Mouse (Mus musculus) hindbrain, embryonic 12.5 days (tissue): ENCODE measurements around the gene Trim69. TPM values are rescaled to one million over a fixed set of nuclear protein-coding genes. Genes with fewer than 3 reads are reported as not detected.

ENCODE experiments used
- ATAC-seq: fragments of 200-750 bp; cut with Nextera tagmentation; 2 replicates; pipeline ENCODE4 v1.8.0; 2017; ENCODE audit warnings: moderate TSS enrichment; ENCODE audit not compliant: low FRiP score
- H3K27ac ChIP-seq: fragments of 300-500 bp; sonication (generic); 2 replicates; pipeline ENCODE4 v1.5.1; 2016; ENCODE audit warnings: mild to moderate bottlenecking
- H3K27me3 ChIP-seq: fragments of 300-500 bp; sonication (generic); 2 replicates; pipeline ENCODE4 v1.6.1; 2016; ENCODE audit warnings: mild to moderate bottlenecking
- H3K36me3 ChIP-seq: fragments of 300-500 bp; sonication (generic); 2 replicates; pipeline ENCODE4 v1.6.1; 2016; ENCODE audit warnings: mild to moderate bottlenecking
- H3K4me1 ChIP-seq: fragments of 300-500 bp; sonication (generic); 2 replicates; pipeline ENCODE4 v1.6.1; 2016
- H3K4me2 ChIP-seq: fragments of 300-500 bp; sonication (generic); replicated peaks from 2 replicates; pipeline ENCODE4 v1.6.1; 2016; ENCODE audit warnings: mild to moderate bottlenecking
- H3K4me3 ChIP-seq: fragments of 300-500 bp; sonication (generic); 2 replicates; pipeline ENCODE4 v1.5.1; 2016; ENCODE audit warnings: mild to moderate bottlenecking
- H3K9ac ChIP-seq: fragments of 300-500 bp; sonication (generic); 2 replicates; pipeline ENCODE4 v1.6.1; 2016; ENCODE audit warnings: mild to moderate bottlenecking, moderate library complexity
- H3K9me3 ChIP-seq: fragments of 300-500 bp; sonication (generic); replicated peaks from 2 replicates; pipeline ENCODE4 v1.6.1; 2016; ENCODE audit warnings: mild to moderate bottlenecking
- WGBS: fragments of 180-500 bp; shearing (Covaris S2); methylation state at CpG from one replicate; pipeline ENCODE4 v1.1.7; 2016; 5-methylcytosine and 5-hydroxymethylcytosine counted together
- polyA plus RNA-seq: library from polyadenylated mRNA; unstranded; fragments of >200 nt; fragmentation: Nextera tagmentation; extraction: Ambion mirVana; gene quantifications from 2 replicates; pipeline ENCODE4 v1.2.1, GENCODE M21; 2016

Gene Trim69
- polyA plus RNA-seq, 1 experiment from 2014 or later, result not detected

- H3K4me1 ChIP-seq, result peaks cover 6% of the 10 kb centered on the region; the same call in 1 of the 2 replicates
- WGBS, result 91% methylated on average over 3 of the region's 3 CpGs
- H3K4me2 ChIP-seq, result no peak overlapping the region
- no peak for ATAC-seq
- no peaks in the 10 kb centered on the region for H3K9me3 ChIP-seq
- no peak overlapping the region for H3K9ac ChIP-seq
- H3K4me3 ChIP-seq, result no peak overlapping the region
- no peaks in the 10 kb centered on the region for H3K36me3 ChIP-seq
- H3K27ac ChIP-seq, result no peak overlapping the region
- no peaks in the 10 kb centered on the region for H3K27me3 ChIP-seq
Measured at GRCm38 (mm10) chr2:122143111-122143510, 17.4 kb upstream of the Trim69 start.

DNA sequence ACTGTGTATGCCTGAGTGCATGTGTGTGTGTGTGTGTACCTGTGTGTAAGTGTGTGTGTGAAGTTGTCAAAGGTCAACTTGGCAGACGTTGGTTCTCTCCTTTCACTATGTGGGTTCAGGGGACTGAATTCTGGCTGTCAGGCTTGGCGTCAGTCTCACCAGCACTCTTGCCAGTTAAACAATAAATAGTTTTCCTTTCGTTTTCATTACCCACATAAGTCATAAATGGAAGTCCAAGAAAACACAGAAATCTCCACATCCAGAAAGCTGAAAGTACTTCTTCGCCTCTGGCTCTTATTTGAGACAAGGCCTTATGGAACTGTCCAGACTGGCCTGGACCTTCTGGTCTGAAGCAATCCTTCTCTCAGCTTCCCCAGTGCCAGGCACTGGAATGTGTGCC, 14.7 kb upstream of the Trim69 start:
- no peak overlapping the region for H3K4me3 ChIP-seq
- H3K36me3 ChIP-seq, result no peaks in the 10 kb centered on the region
- no peaks in the 10 kb centered on the region for H3K9me3 ChIP-seq
- H3K4me2 ChIP-seq, result no peak overlapping the region
- ATAC-seq, result no peak
- H3K4me1 ChIP-seq, result peaks cover 9% of the 10 kb centered on the region; the same call in 1 of the 2 replicates
- no peak overlapping the region for H3K27ac ChIP-seq
- no peaks in the 10 kb centered on the region for H3K27me3 ChIP-seq
- 70% methylated on average over 4 of the region's 4 CpGs for WGBS
- no peak overlapping the region for H3K9ac ChIP-seq

- 80% methylated on average over 6 of the region's 6 CpGs for WGBS
- no peaks in the 10 kb centered on the region for H3K36me3 ChIP-seq
Measured at GRCm38 (mm10) chr2:122146687-122147086, 13.8 kb upstream of the Trim69 start.

GRCm38 (mm10) chr2:122147508-122148241, 12.8 kb upstream of the Trim69 start, which contains the start of gene B2m:
Gene B2m, plus strand, starts transcription at chr2:122147686.
- peak within 1 kb of the TSS; percentile 55 for H3K27ac ChIP-seq
- peak within 1 kb of the TSS; percentile 79 for H3K4me2 ChIP-seq
- ATAC-seq, result peak; percentile 97
- H3K4me3 ChIP-seq, result peak within 1 kb of the TSS; percentile 60
- H3K9me3 ChIP-seq, result no peaks in the 10 kb centered on the region
- under 1% methylated on average over 40 of the region's 40 CpGs for WGBS
- peaks cover 9% of the 10 kb centered on the region; the same call in 1 of the 2 replicates for H3K4me1 ChIP-seq
- no peaks in the 10 kb centered on the region for H3K36me3 ChIP-seq
- H3K9ac ChIP-seq, result peak within 1 kb of the TSS; percentile 78
- H3K27me3 ChIP-seq, result no peaks in the 10 kb centered on the region

More at GRCm38 (mm10) chr2:122146687-122147086, 13.8 kb upstream of the Trim69 start:
- no peak for ATAC-seq
- no peak overlapping the region for H3K9ac ChIP-seq
- no peaks in the 10 kb centered on the region for H3K27me3 ChIP-seq
- no peak overlapping the region for H3K4me3 ChIP-seq
- no peak overlapping the region for H3K4me2 ChIP-seq
- no peaks in the 10 kb centered on the region for H3K9me3 ChIP-seq
- no peak overlapping the region for H3K27ac ChIP-seq
- peaks cover 9% of the 10 kb centered on the region; the same call in 1 of the 2 replicates for H3K4me1 ChIP-seq

- Histone ChIP-seq H3K9me3 (no peaks in the 10 kb centered on the region), H3K4me1 (peaks cover 9% of the 10 kb centered on the region; the same call in 1 of the 2 replicates), H3K4me2 (peak overlapping the region; percentile 79), H3K27me3 (no peaks in the 10 kb centered on the region), H3K36me3 (no peaks in the 10 kb centered on the region), H3K9ac (peak overlapping the region; percentile 78), H3K27ac (no peak overlapping the region; the same call in 1 of the 2 replicates), H3K4me3 (peak overlapping the region; percentile 60)
- 0 out of 2 replicates have a peak, but pooled peaks have one; percentile 8 for ATAC-seq
- WGBS, result 36% methylated on average over 18 of the region's 18 CpGs
Measured at GRCm38 (mm10) chr2:122148242-122148917, 12.1 kb upstream of the Trim69 start.

DNA sequence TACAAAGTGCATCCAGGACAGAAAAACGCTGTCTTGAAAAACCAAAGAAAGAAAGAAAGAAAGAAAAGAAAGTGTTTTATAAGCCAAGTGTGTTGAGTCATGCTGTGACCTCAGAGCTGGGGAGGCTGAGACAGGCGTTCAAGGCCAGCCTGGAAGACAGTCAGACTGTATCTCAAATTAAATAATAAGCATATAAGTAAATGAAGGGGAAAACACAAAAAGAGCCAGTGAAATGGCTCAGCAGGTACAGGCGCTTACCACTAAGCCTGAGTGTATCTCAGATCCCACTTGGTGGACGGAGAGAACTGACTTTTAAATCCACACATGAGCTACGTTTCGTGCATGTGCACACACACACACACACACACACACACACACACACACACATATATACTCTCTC, 11.2 kb upstream of the Trim69 start:
- H3K9ac ChIP-seq, result no peak overlapping the region
- peaks cover 9% of the 10 kb centered on the region; the same call in 1 of the 2 replicates for H3K4me1 ChIP-seq
- WGBS, result 92% methylated on average over 6 of the region's 6 CpGs
- no peak overlapping the region for H3K4me3 ChIP-seq
- no peak overlapping the region for H3K4me2 ChIP-seq
- no peaks in the 10 kb centered on the region for H3K27me3 ChIP-seq
- 0 out of 2 replicates have a peak, but pooled peaks cover 1% of the 10 kb centered on the region for H3K36me3 ChIP-seq
- no peak for ATAC-seq
- H3K9me3 ChIP-seq, result no peaks in the 10 kb centered on the region
- no peak overlapping the region for H3K27ac ChIP-seq

- no peak overlapping the region for H3K27ac ChIP-seq
- peaks cover 9% of the 10 kb centered on the region; the same call in 1 of the 2 replicates for H3K4me1 ChIP-seq
- no peaks in the 10 kb centered on the region for H3K9me3 ChIP-seq
- ATAC-seq, result no peak
- no peaks in the 10 kb centered on the region for H3K27me3 ChIP-seq
- WGBS, result 93% methylated on average over 3 of the region's 3 CpGs
- H3K9ac ChIP-seq, result no peak overlapping the region
- no peak overlapping the region for H3K4me3 ChIP-seq
- H3K36me3 ChIP-seq, result 0 out of 2 replicates have a peak, but pooled peaks cover 3% of the 10 kb centered on the region
- H3K4me2 ChIP-seq, result no peak overlapping the region
Measured at GRCm38 (mm10) chr2:122149716-122150115, 10.8 kb upstream of the Trim69 start.

DNA sequence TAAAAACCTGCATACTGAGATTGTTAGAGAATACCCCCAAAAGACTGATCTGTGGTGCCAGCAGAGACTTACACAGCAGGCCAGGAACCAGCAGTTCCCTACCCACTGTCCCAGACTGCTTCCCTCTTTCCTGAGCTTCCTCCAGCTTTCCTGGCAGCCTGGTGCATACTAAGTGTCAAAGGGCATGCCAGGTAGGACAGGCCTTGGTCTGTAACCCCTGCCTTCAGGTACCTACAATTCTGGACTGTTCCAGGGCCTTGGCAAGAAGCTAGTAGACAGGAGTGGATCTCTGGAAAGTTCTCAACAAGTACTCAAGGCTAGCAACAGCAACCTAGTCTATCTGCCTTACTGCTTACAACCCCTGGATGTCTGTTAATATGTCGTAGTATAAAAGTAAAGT, 9.3 kb upstream of the Trim69 start:
- Histone ChIP-seq H3K4me3 (no peak overlapping the region), H3K4me1 (peaks cover 9% of the 10 kb centered on the region; the same call in 1 of the 2 replicates), H3K9me3 (no peaks in the 10 kb centered on the region), H3K27me3 (no peaks in the 10 kb centered on the region), H3K4me2 (no peak overlapping the region), H3K27ac (no peak overlapping the region), H3K36me3 (0 out of 2 replicates have a peak, but pooled peaks cover 3% of the 10 kb centered on the region), H3K9ac (no peak overlapping the region)
- no peak for ATAC-seq
- 92% methylated on average over 1 of the region's 1 CpGs for WGBS

- no peak overlapping the region for H3K9ac ChIP-seq
- H3K4me2 ChIP-seq, result no peak overlapping the region
- H3K9me3 ChIP-seq, result no peaks in the 10 kb centered on the region
- H3K27ac ChIP-seq, result no peak overlapping the region
- 78% methylated on average over 3 of the region's 3 CpGs for WGBS
- no peak for ATAC-seq
- H3K27me3 ChIP-seq, result no peaks in the 10 kb centered on the region
- no peak overlapping the region for H3K4me3 ChIP-seq
- 0 out of 2 replicates have a peak, but pooled peaks cover 3% of the 10 kb centered on the region for H3K36me3 ChIP-seq
- peaks cover 3% of the 10 kb centered on the region; the same call in 1 of the 2 replicates for H3K4me1 ChIP-seq
Measured at GRCm38 (mm10) chr2:122152850-122153249, 7.7 kb upstream of the Trim69 start.

- WGBS, result 87% methylated on average over 7 of the region's 7 CpGs
- no peaks in the 10 kb centered on the region for H3K27me3 ChIP-seq
- H3K36me3 ChIP-seq, result 0 out of 2 replicates have a peak, but pooled peaks cover 3% of the 10 kb centered on the region
- no peaks in the 10 kb centered on the region for H3K9me3 ChIP-seq
- no peak overlapping the region for H3K9ac ChIP-seq
- no peak overlapping the region for H3K4me2 ChIP-seq
- no peak overlapping the region for H3K4me3 ChIP-seq
- ATAC-seq, result no peak
- no peak overlapping the region for H3K27ac ChIP-seq
- H3K4me1 ChIP-seq, result peaks cover 2% of the 10 kb centered on the region; the same call in 1 of the 2 replicates
Measured at GRCm38 (mm10) chr2:122153681-122154365, 6.7 kb upstream of the Trim69 start.

GRCm38 (mm10) chr2:122154479-122154878, 6.0 kb upstream of the Trim69 start:
- H3K9me3 ChIP-seq, result no peaks in the 10 kb centered on the region
- H3K9ac ChIP-seq, result no peak overlapping the region
- ATAC-seq, result no peak
- H3K27me3 ChIP-seq, result no peaks in the 10 kb centered on the region
- H3K4me2 ChIP-seq, result no peak overlapping the region
- H3K4me3 ChIP-seq, result no peak overlapping the region
- 0 out of 2 replicates have a peak, but pooled peaks cover 3% of the 10 kb centered on the region for H3K36me3 ChIP-seq
- 85% methylated on average over 2 of the region's 2 CpGs for WGBS
- H3K4me1 ChIP-seq, result no peaks in the 10 kb centered on the region
- no peak overlapping the region for H3K27ac ChIP-seq

GRCm38 (mm10) chr2:122155292-122155691, 5.2 kb upstream of the Trim69 start:
- Histone ChIP-seq H3K4me3 (no peak overlapping the region), H3K36me3 (0 out of 2 replicates have a peak, but pooled peaks cover 3% of the 10 kb centered on the region), H3K4me2 (no peak overlapping the region), H3K9ac (no peak overlapping the region), H3K9me3 (no peaks in the 10 kb centered on the region), H3K27me3 (no peaks in the 10 kb centered on the region), H3K4me1 (no peaks in the 10 kb centered on the region), H3K27ac (no peak overlapping the region)
- no peak for ATAC-seq
- 83% methylated on average over 2 of the region's 2 CpGs for WGBS
